In genomic region chr15:88146118-88146517, GRCm38 (mm10) we compare ENCODE assay signal across 10 mouse cellular contexts.
DNase-seq lines count a peak whose midpoint lies in the region; TF ChIP-seq lines count a peak whose summit lies in the region.
"Had no signal": no experiment of that assay in that cellular context is flagged by ENCODE, and none has a peak within 500 bp of the region (broad histone marks: within the 10 kb centered on the region; RNA-seq: fewer than 3 reads in every experiment).

No protein-coding gene starts in this region.

- no peak overlapping the region for H3K4me3 ChIP-seq in kidney, adult 2 months (ENCODE audit: insufficient read depth, low read depth, low read length)
- no peak overlapping the region for H3K4me3 ChIP-seq in layer of hippocampus, adult 2 months
- H3K4me3 ChIP-seq: heart, embryonic 15.5 days; midbrain, embryonic 12.5 days had no signal

- no peaks in the 10 kb centered on the region for H3K27me3 ChIP-seq in kidney, adult 2 months (replicated peaks; ENCODE audit: control insufficient read depth, insufficient read depth, low read length)
- H3K27me3 ChIP-seq: heart, embryonic 15.5 days; midbrain, embryonic 12.5 days had no signal

- no peak overlapping the region for H3K27ac ChIP-seq in kidney, adult 2 months (ENCODE audit: insufficient read depth, low read depth, low read length)
- H3K27ac ChIP-seq in layer of hippocampus, adult 2 months = no peak overlapping the region
- H3K27ac ChIP-seq: heart, embryonic 15.5 days; midbrain, embryonic 12.5 days had no signal

- no peaks in the 10 kb centered on the region for H3K4me1 ChIP-seq in kidney, adult 2 months (ENCODE audit: control insufficient read depth, insufficient read depth, low read length)
- H3K4me1 ChIP-seq: heart, embryonic 15.5 days had no signal

- peak; percentile 60 for TF ChIP-seq CTCF in kidney, adult 2 months (conservative IDR thresholded peaks at IDR 0.05; ENCODE audit: insufficient read depth, insufficient read length, low read depth, low read length)
- TF ChIP-seq CTCF in layer of hippocampus, adult 2 months (conservative IDR thresholded peaks at IDR 0.05) = peak; percentile 94

- no peaks in the 10 kb centered on the region for H3K36me3 ChIP-seq in kidney, adult 2 months (ENCODE audit: control insufficient read depth, insufficient read depth, low read length)
- H3K36me3 ChIP-seq: heart, embryonic 15.5 days; midbrain, embryonic 12.5 days had no signal

- DNase-seq in kidney, adult 2 months = peak; percentile 10
- DNase-seq in kidney, postnatal 14 days = no peak
- DNase-seq in adrenal gland, postnatal 10 days = peak; percentile 70
- DNase-seq in embryo, embryonic 10.5 days (ENCODE audit: low spot score) = peak; percentile 75
- peak; percentile 72 to 85 for DNase-seq in layer of hippocampus, adult 2 months (ENCODE audit: low spot score in 2 of 2)
- DNase-seq in lung, postnatal 36 days = peak; percentile 7
- DNase-seq in B cell, adult 2 months = no peak
- no peak for DNase-seq in heart, adult 9 months (ENCODE audit: low spot score in 2 of 2)

- TF ChIP-seq POLR2A in kidney, adult 2 months (IDR thresholded peaks at IDR 0.05; ENCODE audit: low read depth, low read length) = no peak

- 46% methylated on average over 7 of the region's 7 CpGs for WGBS in kidney, adult 2 months

Comparison
In these comparisons a context has a peak if more than half of its experiments do, and no peak if none do; other contexts are left out.
1. DNase-seq: peak in kidney, adult 2 months (single experiment), adrenal gland, postnatal 10 days (single experiment), embryo, embryonic 10.5 days (single experiment), layer of hippocampus, adult 2 months (2 of 2) and lung, postnatal 36 days (single experiment); none in kidney, postnatal 14 days (single experiment), B cell, adult 2 months (0 of 2) and heart, adult 9 months (0 of 2).